Mouse (Mus musculus) kidney, embryonic 16.5 days (tissue): Measurements from ENCODE around the gene Txnrd2. TPM values are rescaled to one million over a fixed set of nuclear protein-coding genes. Genes with fewer than 3 reads are reported as not detected.

Experiments
- ATAC-seq: fragments of 200-750 bp; cut with Nextera tagmentation; 2 replicates; pipeline ENCODE4 v1.8.0; 2017; ENCODE audit warnings: moderate TSS enrichment; ENCODE audit not compliant: low FRiP score, low TSS enrichment
- H3K27ac ChIP-seq: fragments of 300-500 bp; sonication (generic); 2 replicates; pipeline ENCODE4 v1.5.1; 2014; ENCODE audit warnings: low read length
- H3K27me3 ChIP-seq: fragments of 300-500 bp; sonication (generic); 2 replicates; pipeline ENCODE4 v1.6.1; 2014; ENCODE audit warnings: low read length, control low read depth, mixed read lengths; ENCODE audit not compliant: insufficient read depth
- H3K36me3 ChIP-seq: fragments of 300-500 bp; sonication (generic); 2 replicates; pipeline ENCODE4 v1.6.1; 2014; ENCODE audit warnings: low read length, control low read depth, mixed read lengths; ENCODE audit not compliant: insufficient read depth
- H3K4me1 ChIP-seq: fragments of 300-500 bp; sonication (generic); 2 replicates; pipeline ENCODE4 v1.6.1; 2014; ENCODE audit warnings: low read length, control low read depth, mixed read lengths; ENCODE audit not compliant: insufficient read depth
- H3K4me2 ChIP-seq: fragments of 300-500 bp; sonication (generic); replicated peaks from 2 replicates; pipeline ENCODE4 v1.6.1; 2014; ENCODE audit warnings: low read depth, low read length
- H3K4me3 ChIP-seq: fragments of 300-500 bp; sonication (generic); 2 replicates; pipeline ENCODE4 v1.5.1; 2014; ENCODE audit warnings: mild to moderate bottlenecking, low read length
- H3K9ac ChIP-seq: fragments of 300-500 bp; sonication (generic); replicated peaks from 2 replicates; pipeline ENCODE4 v1.6.1; 2014; ENCODE audit warnings: low read length
- H3K9me3 ChIP-seq: fragments of 300-500 bp; sonication (generic); 2 replicates; pipeline ENCODE4 v1.6.1; 2016; ENCODE audit warnings: low read length, control low read depth
- WGBS: fragments of 180-500 bp; shearing (Covaris S2); extraction: QIAGEN DNeasy Blood & Tissue Kit; methylation state at CpG from one replicate; pipeline ENCODE4 v1.1.7; 2014; 5-methylcytosine and 5-hydroxymethylcytosine counted together
- polyA plus RNA-seq: library from polyadenylated mRNA; unstranded; fragments of >200 nt; fragmentation: Nextera tagmentation; extraction: Ambion mirVana; gene quantifications from 2 replicates; pipeline ENCODE4 v1.2.1, GENCODE M21; 2015

Txnrd2 gene
- polyA plus RNA-seq, 1 experiment from 2014 or later, result 35.2 TPM

DNA sequence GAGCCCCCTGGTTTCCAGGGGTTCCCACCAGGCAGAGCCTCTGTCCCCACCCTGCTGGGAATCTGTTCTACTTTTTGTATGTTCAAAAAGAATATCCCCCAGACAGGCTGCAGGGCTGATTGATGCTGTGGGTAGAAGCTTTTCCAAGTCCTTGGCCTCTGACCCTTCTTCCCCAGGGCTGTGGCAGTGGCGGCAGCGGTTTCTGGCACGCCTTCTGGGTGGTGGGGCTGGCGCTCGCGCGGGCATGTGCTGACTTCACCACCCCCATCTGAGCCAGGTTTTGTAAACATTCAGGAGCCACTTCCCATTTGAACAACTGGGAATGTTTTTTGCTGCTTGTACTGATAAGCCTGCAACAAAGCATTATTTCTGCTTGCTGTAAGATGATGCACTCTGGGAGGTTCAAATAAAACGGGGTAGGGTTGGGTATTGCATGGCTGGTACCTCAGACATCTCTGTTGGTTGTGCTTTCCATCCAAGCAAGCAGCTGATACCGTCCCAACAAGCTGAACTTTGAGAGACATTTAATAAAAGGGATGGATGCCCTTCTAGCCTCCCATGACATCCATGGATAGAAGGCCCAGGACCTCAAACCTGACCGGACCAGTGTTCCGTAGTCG lies 33.3 kb downstream of the Txnrd2 start:
- Histone ChIP-seq H3K27me3 (no peaks in the 10 kb centered on the region; the same call in 1 of the 2 replicates), H3K4me2 (peak overlapping the region; percentile 33), H3K36me3 (peaks cover 8% of the 10 kb centered on the region), H3K4me1 (peaks cover 19% of the 10 kb centered on the region), H3K9me3 (no peaks in the 10 kb centered on the region), H3K4me3 (no peak overlapping the region), H3K9ac (0 out of 2 replicates have a peak overlapping the region, but pooled peaks have one; percentile 11), H3K27ac (peak overlapping the region; percentile 29)
- no peak; the same call in 1 of the 2 replicates for ATAC-seq
- WGBS, result 19% methylated on average over 12 of the region's 12 CpGs

- H3K9me3 ChIP-seq, result no peaks in the 10 kb centered on the region
- 6% methylated on average over 11 of the region's 11 CpGs for WGBS
- H3K9ac ChIP-seq, result 0 out of 2 replicates have a peak overlapping the region, but pooled peaks have one; percentile 11
- H3K27ac ChIP-seq, result peak overlapping the region; percentile 29
- H3K4me3 ChIP-seq, result no peak overlapping the region
- H3K36me3 ChIP-seq, result peaks cover 8% of the 10 kb centered on the region
- peak overlapping the region; percentile 33 for H3K4me2 ChIP-seq
- H3K4me1 ChIP-seq, result peaks cover 21% of the 10 kb centered on the region
- no peaks in the 10 kb centered on the region; the same call in 1 of the 2 replicates for H3K27me3 ChIP-seq
- ATAC-seq, result peak; percentile 64
Measured at GRCm38 (mm10) chr16:18459955-18460370, 33.8 kb downstream of the Txnrd2 start.

GRCm38 (mm10) chr16:18460826-18461225 lies 34.6 kb downstream of the Txnrd2 start:
- 92% methylated on average over 3 of the region's 3 CpGs for WGBS
- no peaks in the 10 kb centered on the region for H3K9me3 ChIP-seq
- H3K27ac ChIP-seq, result no peak overlapping the region
- H3K9ac ChIP-seq, result no peak overlapping the region
- no peak for ATAC-seq
- H3K4me2 ChIP-seq, result no peak overlapping the region
- H3K4me1 ChIP-seq, result peaks cover 21% of the 10 kb centered on the region
- peaks cover 8% of the 10 kb centered on the region for H3K36me3 ChIP-seq
- H3K27me3 ChIP-seq, result no peaks in the 10 kb centered on the region; the same call in 1 of the 2 replicates
- H3K4me3 ChIP-seq, result no peak overlapping the region

GRCm38 (mm10) chr16:18462031-18462430 lies 35.8 kb downstream of the Txnrd2 start:
- H3K9ac ChIP-seq, result no peak overlapping the region
- 76% methylated on average over 9 of the region's 9 CpGs for WGBS
- H3K4me3 ChIP-seq, result no peak overlapping the region
- no peaks in the 10 kb centered on the region; the same call in 1 of the 2 replicates for H3K27me3 ChIP-seq
- peaks cover 21% of the 10 kb centered on the region for H3K4me1 ChIP-seq
- H3K4me2 ChIP-seq, result no peak overlapping the region
- peaks cover 2% of the 10 kb centered on the region; the same call in 1 of the 2 replicates for H3K36me3 ChIP-seq
- H3K9me3 ChIP-seq, result no peaks in the 10 kb centered on the region
- no peak overlapping the region for H3K27ac ChIP-seq
- no peak for ATAC-seq

- H3K27me3 ChIP-seq, result no peaks in the 10 kb centered on the region; the same call in 1 of the 2 replicates
- no peak overlapping the region for H3K4me3 ChIP-seq
- ATAC-seq, result no peak
- H3K9me3 ChIP-seq, result no peaks in the 10 kb centered on the region
- no peak overlapping the region for H3K4me2 ChIP-seq
- peaks cover 21% of the 10 kb centered on the region for H3K4me1 ChIP-seq
- H3K27ac ChIP-seq, result no peak overlapping the region
- 48% methylated on average over 8 of the region's 8 CpGs for WGBS
- no peaks in the 10 kb centered on the region for H3K36me3 ChIP-seq
- H3K9ac ChIP-seq, result no peak overlapping the region
Measured at GRCm38 (mm10) chr16:18462598-18462997, 36.4 kb downstream of the Txnrd2 start.

- Histone ChIP-seq H3K4me2 (no peak overlapping the region), H3K9me3 (no peaks in the 10 kb centered on the region), H3K9ac (no peak overlapping the region), H3K36me3 (peaks cover 5% of the 10 kb centered on the region), H3K4me3 (no peak overlapping the region), H3K4me1 (peaks cover 15% of the 10 kb centered on the region), H3K27me3 (no peaks in the 10 kb centered on the region; the same call in 1 of the 2 replicates), H3K27ac (no peak overlapping the region)
- no peak for ATAC-seq
- WGBS, result 73% methylated on average over 3 of the region's 3 CpGs
Measured at GRCm38 (mm10) chr16:18464271-18464670, 38.1 kb downstream of the Txnrd2 start.

- Histone ChIP-seq H3K4me1 (no peaks in the 10 kb centered on the region), H3K4me2 (no peak overlapping the region), H3K4me3 (no peak overlapping the region), H3K9me3 (no peaks in the 10 kb centered on the region), H3K27ac (no peak overlapping the region), H3K9ac (no peak overlapping the region), H3K36me3 (peaks cover 12% of the 10 kb centered on the region), H3K27me3 (no peaks in the 10 kb centered on the region)
- 37% methylated on average over 1 of the region's 1 CpGs for WGBS
- ATAC-seq, result no peak
Measured at GRCm38 (mm10) chr16:18470829-18471228, 44.6 kb downstream of the Txnrd2 start.

GRCm38 (mm10) chr16:18471381-18471955 lies 45.3 kb downstream of the Txnrd2 start:
- H3K9me3 ChIP-seq, result no peaks in the 10 kb centered on the region
- 81% methylated on average over 11 of the region's 11 CpGs for WGBS
- H3K4me2 ChIP-seq, result no peak overlapping the region
- no peak for ATAC-seq
- H3K27me3 ChIP-seq, result no peaks in the 10 kb centered on the region
- H3K36me3 ChIP-seq, result peaks cover 12% of the 10 kb centered on the region
- H3K4me3 ChIP-seq, result no peak overlapping the region
- H3K4me1 ChIP-seq, result no peaks in the 10 kb centered on the region
- no peak overlapping the region for H3K9ac ChIP-seq
- no peak overlapping the region for H3K27ac ChIP-seq

- Histone ChIP-seq H3K9ac (no peak overlapping the region), H3K9me3 (no peaks in the 10 kb centered on the region), H3K27me3 (no peaks in the 10 kb centered on the region), H3K4me1 (no peaks in the 10 kb centered on the region), H3K36me3 (peaks cover 12% of the 10 kb centered on the region), H3K27ac (no peak overlapping the region), H3K4me2 (no peak overlapping the region), H3K4me3 (no peak overlapping the region)
- 90% methylated on average over 6 of the region's 6 CpGs for WGBS
- no peak for ATAC-seq
Measured at GRCm38 (mm10) chr16:18471976-18472375, 45.8 kb downstream of the Txnrd2 start.

DNA sequence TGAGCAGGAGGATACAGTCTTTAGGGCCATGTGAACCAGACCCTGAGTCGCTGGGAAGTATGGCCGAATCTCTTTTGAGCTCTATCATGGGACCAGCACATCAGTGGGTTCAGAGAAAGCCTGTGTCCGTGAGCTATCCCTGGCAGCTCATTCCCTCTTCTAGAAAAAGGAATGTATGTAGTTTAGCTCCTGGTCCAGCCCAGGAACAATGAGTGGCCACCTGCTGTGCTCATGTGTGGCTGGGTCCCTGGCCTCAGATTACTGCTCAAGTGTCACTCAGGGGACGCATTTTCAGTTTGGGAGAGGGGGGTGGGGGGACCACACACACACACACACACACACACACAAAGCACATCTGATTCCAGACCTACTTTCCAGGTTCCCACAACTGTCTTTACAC lies 46.2 kb downstream of the Txnrd2 start:
- Histone ChIP-seq H3K9ac (no peak overlapping the region), H3K27me3 (no peaks in the 10 kb centered on the region), H3K4me3 (no peak overlapping the region), H3K36me3 (peaks cover 12% of the 10 kb centered on the region), H3K4me2 (no peak overlapping the region), H3K4me1 (no peaks in the 10 kb centered on the region), H3K9me3 (no peaks in the 10 kb centered on the region), H3K27ac (no peak overlapping the region)
- WGBS, result 75% methylated on average over 4 of the region's 4 CpGs
- no peak for ATAC-seq
